Mouse (Mus musculus): ENCODE results near the gene Msmo1.
A peak's percentile ranks its signal among the peaks of the same experiment; 100 is the strongest.

Msmo1 gene

DNA sequence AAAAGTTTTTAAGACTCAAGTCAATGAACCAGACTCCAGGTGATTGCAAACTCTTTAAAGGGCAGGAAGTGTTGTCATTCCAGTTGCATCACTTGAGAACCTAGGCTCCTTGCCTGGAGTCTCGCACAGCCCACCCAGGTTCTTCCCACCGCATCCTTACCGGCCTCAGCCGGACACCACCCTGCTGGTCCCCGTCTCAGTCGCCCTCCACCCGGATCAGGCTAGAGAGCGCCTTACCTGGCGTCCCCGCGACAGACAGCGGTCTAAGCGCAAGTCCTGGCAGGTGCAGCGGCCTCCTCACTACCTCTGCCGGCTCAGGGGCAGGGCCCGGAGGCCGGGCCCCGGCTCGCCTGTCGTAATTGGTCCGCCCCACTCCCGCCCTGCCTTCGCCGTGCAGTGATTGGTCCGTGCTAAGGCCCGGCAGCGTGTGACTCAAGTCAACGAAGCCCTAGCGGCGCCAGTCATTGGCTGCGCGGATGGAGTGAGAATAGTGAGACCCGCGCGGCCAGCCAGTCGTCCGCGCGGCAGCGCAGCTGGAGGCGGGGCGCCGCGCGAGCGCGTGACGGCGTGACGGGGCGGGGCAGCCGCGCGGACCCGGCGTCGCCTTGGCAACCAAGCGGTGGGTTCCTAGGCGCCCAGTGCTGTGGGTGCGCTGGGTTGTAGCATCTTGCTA lies at the start of gene Msmo1:
Msmo1 (minus strand) TSS at position 522 of the 673 bp plus-strand sequence.
- peak; percentile 99 for DNase-seq (ENCODE audit: low spot score)

DNA sequence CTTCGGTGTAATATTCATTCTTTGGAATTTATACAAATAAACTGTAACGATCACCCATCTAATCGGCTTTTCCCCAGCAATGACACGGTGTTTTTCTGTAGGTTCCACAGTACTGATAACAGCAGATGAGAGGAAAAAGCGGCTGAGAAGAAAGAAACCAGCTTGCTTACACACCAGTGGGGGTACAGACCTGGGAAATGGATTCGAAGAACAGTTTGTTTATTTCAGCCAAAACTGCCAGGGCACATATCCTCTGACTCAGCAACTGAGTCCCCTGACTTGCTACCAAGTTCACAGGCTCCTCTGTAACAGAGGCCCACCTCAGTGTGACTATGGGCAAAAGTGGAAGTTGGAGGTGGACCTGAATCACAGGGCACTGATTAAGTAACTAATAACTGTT lies 48.4 kb upstream of the Msmo1 start:
- no peak for DNase-seq (ENCODE audit: low spot score)

- no peak for DNase-seq (ENCODE audit: low spot score)
Measured at GRCm38 (mm10) chr8:64777925-64778324, 44.3 kb upstream of the Msmo1 start.

GRCm38 (mm10) chr8:64774136-64774535 lies 40.5 kb upstream of the Msmo1 start:
- DNase-seq (ENCODE audit: low spot score): no peak

DNA sequence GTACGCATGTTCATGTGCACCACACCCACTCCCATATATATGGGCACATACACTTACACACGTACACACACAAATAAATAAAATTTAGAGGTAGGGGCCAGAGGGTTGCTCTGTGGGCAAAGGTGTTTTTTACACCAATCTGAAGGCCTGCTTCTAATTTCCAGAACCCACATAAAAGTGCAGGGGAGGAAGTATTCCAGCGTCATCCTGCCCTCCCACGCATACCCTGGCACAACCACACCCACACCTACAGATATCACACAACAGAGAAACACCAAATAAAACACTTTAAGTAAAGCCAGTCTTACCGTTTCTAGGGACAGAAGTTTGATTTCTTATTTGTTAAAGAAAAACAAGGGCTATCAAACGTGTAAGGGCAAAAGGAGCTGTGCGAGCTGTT lies 37.2 kb upstream of the Msmo1 start:
- no peak for DNase-seq (ENCODE audit: low spot score)

- no peak for DNase-seq (ENCODE audit: low spot score)
Measured at GRCm38 (mm10) chr8:64769586-64769985, 36.0 kb upstream of the Msmo1 start.

DNA sequence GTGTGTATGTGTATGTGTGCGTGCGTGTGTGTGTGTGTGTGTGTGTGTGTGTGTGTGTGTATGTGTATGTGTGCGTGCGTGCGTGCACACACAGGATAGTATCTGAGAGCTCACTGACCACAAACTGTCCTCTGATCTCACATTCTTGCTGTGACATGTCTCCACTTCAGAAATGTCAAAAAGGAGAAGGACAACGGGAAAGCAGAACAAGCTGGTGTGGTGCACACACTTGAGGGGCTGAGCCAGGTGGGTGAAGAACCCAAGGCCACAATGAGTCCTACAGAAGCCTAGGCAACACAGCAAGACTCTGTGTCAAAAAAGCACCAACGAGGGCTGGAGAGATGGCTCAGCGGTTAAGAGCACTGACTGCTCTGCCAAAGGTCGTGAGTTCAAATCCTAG lies 35.1 kb upstream of the Msmo1 start:
- no peak for DNase-seq (ENCODE audit: low spot score)

DNA sequence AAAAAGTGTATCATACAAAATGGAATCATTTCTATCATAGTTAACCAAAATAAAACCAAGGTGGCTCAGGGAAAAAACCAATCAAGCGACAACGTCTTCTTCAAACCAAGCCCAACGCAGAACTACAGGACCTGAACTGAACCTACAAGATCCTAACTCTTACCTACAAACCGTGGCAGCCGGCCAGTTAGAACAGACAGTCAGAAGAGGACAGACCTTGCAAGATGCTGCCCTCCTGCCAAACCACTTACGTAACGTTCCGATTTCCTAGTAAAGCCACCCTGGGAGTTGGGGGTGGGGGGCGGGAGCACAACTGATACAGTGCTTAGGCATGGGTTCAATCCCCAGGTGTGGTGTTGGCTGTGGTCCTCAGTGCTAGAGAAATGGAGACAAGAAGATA lies 33.5 kb upstream of the Msmo1 start:
- DNase-seq (ENCODE audit: low spot score): no peak

- no peak for DNase-seq (ENCODE audit: low spot score)
Measured at GRCm38 (mm10) chr8:64764075-64764474, 30.5 kb upstream of the Msmo1 start.

- no peak for DNase-seq (ENCODE audit: low spot score)
Measured at GRCm38 (mm10) chr8:64762751-64763150, 29.2 kb upstream of the Msmo1 start.

- DNase-seq (ENCODE audit: low spot score): no peak
Measured at GRCm38 (mm10) chr8:64761430-64761829, 27.8 kb upstream of the Msmo1 start.

DNA sequence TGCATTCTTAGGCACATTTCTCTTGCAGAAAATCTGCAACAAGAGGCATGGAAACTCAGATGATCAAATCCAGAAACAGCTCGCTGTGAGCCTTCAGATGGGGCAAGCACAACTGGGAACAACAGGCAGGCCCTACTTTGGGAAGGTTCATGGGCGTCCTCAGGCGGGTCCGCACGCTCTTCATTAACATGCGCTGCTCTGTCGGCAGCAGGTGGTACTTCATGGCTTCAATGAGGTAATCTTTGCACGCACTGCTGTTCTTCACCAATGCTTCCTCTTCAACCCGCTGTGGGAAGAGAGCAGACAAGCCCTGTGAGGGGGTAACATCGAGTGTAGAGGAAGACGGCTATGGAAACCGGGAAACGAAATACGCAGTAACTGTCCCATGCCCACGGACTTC lies 24.4 kb upstream of the Msmo1 start:
- no peak for DNase-seq (ENCODE audit: low spot score)

GRCm38 (mm10) chr8:64746215-64747058 lies 12.8 kb upstream of the Msmo1 start:
- DNase-seq (ENCODE audit: low spot score): no peak

DNA sequence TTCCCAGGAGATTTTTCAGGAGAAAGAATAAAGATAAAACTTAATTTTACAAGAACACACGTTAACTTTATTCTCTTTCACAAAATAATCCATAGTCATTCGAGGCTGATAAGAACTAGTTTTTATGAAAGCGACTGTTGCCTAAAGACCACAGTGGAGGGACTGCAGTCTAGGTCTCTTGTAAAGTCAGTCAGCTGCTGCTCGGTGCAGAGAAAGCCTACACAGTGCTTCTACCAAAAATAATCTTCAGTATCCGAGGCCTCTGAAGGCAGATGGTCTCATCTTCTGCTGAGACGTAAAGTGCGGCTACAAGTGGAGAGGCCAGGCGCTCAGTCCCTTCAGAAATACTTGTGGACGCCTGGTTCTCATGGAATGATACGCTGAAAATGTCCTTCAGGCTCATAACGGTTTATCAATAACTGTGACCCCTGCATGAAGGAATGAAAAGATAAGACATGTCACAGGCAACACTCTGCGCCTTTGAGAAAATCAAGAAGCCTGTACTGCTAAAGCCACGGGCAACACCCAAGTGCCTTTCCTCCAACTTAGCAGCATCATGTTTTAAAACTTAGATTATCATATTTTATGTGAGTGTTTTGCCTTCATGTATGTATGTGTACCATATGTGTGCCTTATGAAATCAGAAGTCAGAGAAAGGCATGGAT lies 7.1 kb upstream of the Msmo1 start:
- no peak for DNase-seq (ENCODE audit: low spot score)

DNA sequence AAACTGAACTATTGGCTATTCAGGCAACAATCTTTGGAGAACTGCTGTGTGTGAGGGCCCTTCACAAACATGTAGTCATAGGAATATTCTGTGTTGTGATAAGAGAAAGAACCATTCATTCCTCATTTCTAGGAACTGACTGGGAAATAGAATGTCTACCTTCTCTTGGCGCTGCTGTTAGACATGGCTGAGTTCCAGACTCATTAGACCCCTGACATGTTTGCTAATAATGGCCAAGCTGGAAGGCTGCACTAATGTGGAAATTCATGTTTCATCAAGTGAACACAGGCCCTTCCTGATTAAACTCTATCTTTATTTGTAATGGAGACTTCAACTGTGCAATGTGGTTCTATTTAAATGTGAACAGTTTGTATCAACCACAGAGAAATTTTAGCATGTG lies 5.3 kb upstream of the Msmo1 start:
- no peak for DNase-seq (ENCODE audit: low spot score)

GRCm38 (mm10) chr8:64736767-64737323 lies 3.3 kb upstream of the Msmo1 start:
- DNase-seq (ENCODE audit: low spot score): no peak

GRCm38 (mm10) chr8:64735161-64735560 lies 1.6 kb upstream of the Msmo1 start:
- no peak for DNase-seq (ENCODE audit: low spot score)

DNA sequence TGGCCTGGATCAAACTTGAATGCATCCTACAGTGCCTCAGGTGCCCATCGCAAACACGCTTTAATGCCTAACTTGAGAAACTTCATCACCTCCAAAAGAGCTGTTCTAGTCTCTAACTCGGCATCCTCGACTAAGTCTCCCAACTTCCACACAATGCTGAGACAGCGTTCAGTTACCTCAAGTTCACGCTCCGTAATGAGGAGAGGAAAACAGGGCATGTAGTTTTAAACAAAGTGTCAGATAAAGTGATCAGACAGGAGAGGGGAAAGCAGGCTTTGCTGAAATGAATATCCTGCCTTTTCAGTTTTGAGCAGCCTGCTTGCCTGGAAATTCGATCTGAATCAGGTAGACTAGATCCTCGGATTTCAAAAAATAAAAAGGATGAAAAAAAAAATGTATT lies 996 bp downstream of the Msmo1 start:
- no peak for DNase-seq (ENCODE audit: low spot score)

DNA sequence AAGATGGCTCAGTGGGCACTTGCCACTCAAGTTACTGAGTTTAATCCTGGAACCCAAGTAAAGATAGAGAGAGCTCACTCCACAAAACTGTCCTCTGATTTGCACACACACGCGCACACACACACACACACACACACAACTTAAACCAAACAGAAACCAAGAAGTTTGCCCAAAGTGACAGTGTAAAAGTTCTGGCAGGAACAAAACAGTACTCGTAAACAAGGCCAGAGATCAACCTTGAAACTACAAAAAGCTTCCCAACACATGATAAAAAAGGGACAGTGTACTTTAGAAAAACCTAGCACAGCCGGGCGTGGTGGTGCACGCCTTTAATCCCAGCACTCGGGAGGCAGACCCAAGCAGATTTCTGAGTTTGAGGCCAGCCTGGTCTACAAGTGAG lies 5.4 kb downstream of the Msmo1 start:
- DNase-seq (ENCODE audit: low spot score): no peak

GRCm38 (mm10) chr8:64726190-64726695 lies 7.3 kb downstream of the Msmo1 start:
- DNase-seq (ENCODE audit: low spot score): no peak

DNA sequence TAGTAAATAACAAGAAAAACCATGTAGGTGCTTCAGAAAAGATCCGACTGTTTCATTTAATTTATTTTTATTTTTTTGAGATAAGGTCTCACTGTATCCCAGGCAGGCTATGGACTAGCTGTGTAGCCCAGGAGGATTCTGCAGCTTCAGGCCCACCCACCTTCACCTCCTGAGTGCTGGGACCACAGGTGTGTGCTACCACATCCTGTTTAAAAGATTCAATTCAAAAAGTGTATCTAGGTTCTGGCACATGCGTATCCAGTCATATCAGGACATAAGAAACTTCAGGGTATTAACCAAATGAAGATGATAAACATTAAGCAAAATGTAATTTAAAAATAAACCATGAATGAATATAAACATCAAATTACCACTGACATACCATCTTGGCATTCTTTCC lies 10.4 kb downstream of the Msmo1 start:
- DNase-seq (ENCODE audit: low spot score): no peak

DNA sequence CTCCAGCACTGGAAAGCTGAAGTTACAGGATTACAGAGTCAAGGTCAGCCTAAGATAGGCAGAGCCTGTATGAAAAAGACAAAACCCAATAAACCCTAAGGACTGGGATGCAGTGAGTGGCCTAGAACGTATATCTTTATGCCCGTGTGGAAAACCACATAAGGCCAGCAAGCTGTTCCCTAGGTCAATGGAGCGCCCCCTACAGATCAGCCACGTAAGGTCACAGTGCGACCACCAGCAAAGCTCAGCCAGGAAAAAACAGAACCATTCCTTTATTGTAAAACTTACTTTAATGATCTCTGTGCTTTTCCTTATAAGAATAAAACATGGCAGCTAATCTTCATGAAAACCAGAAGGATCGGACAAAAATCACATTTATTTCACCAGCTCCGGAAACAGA lies 15.7 kb downstream of the Msmo1 start:
- DNase-seq (ENCODE audit: low spot score): no peak

DNA sequence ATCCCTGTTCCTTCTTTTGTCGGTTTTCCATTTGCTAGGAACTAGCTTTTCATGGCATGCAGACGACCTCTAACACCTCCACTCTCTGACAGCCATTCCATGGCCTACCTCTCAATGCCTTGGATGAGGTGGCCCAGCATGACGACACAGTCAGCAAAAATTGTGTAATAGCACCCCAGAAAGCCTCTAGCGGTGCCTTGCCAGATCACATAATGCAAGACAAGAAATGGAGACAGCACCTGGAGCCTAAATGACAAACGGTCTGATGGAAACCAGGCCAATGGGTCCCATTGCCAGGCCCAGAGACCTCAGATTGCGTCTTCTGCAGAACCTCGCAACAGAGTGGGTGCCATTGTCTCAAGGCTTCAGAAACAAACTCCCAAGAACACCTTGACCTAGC lies 21.1 kb downstream of the Msmo1 start:
- no peak for DNase-seq (ENCODE audit: low spot score)
